Mouse (Mus musculus): ENCODE results near the gene Guca2a. TPM values are rescaled to one million over a fixed set of nuclear protein-coding genes. Genes with fewer than 3 reads are reported as not detected.

Guca2a gene
- polyA plus RNA-seq, 1 experiment from 2014 or later, result not detected

GRCm38 (mm10) chr4:119671164-119671563, 33.7 kb downstream of the Guca2a start:
- H3K36me3 ChIP-seq, result no peaks in the 10 kb centered on the region
- no peaks in the 10 kb centered on the region for H3K27me3 ChIP-seq (ENCODE audit: low read depth, poor library complexity, severe bottlenecking)
- H3K4me1 ChIP-seq, result peaks cover 17% of the 10 kb centered on the region
- no peaks in the 10 kb centered on the region for H3K9me3 ChIP-seq (replicated peaks)
- H3K4me3 ChIP-seq, result no peak overlapping the region
- no peak for DNase-seq (ENCODE audit: low spot score)
- WGBS, result 94% methylated on average over 9 of the region's 9 CpGs
- no peak overlapping the region for H3K27ac ChIP-seq (replicated peaks)

DNA sequence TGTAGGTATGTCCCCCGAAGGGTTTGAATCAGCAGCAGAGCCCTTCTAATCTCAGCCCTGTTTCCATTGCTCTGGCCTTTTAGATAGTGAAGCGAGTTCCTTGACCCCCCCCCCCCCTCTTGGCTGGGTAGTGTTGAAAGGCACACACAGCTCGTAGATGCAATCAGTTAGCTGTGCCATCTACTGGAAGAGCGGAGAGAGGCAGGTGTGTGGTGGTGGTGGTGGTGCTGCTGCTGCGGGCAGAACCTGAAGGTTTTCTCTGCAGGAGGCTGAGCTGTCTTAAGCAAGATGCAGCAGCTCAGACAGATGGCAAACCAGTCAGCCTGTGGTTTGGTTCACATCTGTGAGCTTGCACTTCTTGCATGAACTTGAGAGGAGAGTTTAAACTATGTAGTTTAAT, 35.2 kb downstream of the Guca2a start:
- WGBS, result 35% methylated on average over 5 of the region's 5 CpGs
- no peak for DNase-seq (ENCODE audit: low spot score)

GRCm38 (mm10) chr4:119682596-119682995, 45.1 kb downstream of the Guca2a start:
- Histone ChIP-seq H3K27ac (replicated peaks) (no peak overlapping the region; the same call in 1 of the 2 replicates), H3K9me3 (replicated peaks) (no peaks in the 10 kb centered on the region), H3K4me3 (no peak overlapping the region), H3K4me1 (peaks cover 10% of the 10 kb centered on the region), H3K36me3 (no peaks in the 10 kb centered on the region), H3K27me3 (ENCODE audit: low read depth, poor library complexity, severe bottlenecking) (no peaks in the 10 kb centered on the region)
- DNase-seq (ENCODE audit: low spot score), result peak; percentile 36
- WGBS, result 44% methylated on average over 5 of the region's 5 CpGs

More for the DNA sequence above, 35.2 kb downstream of the Guca2a start:
- no peaks in the 10 kb centered on the region for H3K27me3 ChIP-seq (ENCODE audit: low read depth, poor library complexity, severe bottlenecking)
- H3K4me1 ChIP-seq, result peaks cover 15% of the 10 kb centered on the region
- no peaks in the 10 kb centered on the region for H3K9me3 ChIP-seq (replicated peaks)
- no peak overlapping the region for H3K27ac ChIP-seq (replicated peaks)
- no peaks in the 10 kb centered on the region for H3K36me3 ChIP-seq
- no peak overlapping the region for H3K4me3 ChIP-seq

DNA sequence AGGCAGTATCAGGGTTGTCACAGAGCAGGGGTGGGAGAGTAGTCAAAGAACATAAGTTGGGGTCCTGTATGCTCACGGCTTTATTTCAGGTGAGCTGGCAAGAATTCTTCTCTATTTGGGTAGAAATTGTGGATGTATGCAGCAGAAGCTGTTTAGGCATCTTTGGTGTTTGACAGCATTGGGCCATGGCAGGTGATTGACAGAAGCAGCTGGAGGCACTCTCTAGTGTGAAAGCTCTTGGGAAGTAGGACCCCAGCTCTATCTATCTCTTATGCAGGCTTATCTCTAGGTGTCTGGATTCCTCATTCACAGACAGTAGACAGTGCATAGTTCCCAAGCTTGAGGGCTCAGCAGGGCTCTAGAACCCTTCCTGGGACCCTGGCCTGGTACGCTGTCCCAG, 48.2 kb downstream of the Guca2a start:
- Histone ChIP-seq H3K4me3 (no peak overlapping the region), H3K27me3 (ENCODE audit: low read depth, poor library complexity, severe bottlenecking) (no peaks in the 10 kb centered on the region), H3K9me3 (replicated peaks) (no peaks in the 10 kb centered on the region), H3K36me3 (no peaks in the 10 kb centered on the region), H3K27ac (replicated peaks) (no peak overlapping the region), H3K4me1 (peaks cover 10% of the 10 kb centered on the region)
- DNase-seq (ENCODE audit: low spot score), result no peak
- WGBS, result 90% methylated on average over 2 of the region's 2 CpGs

Other genes with a start within 250 kb of the Guca2a start
- gene Ccdc30, start 222.2 kb upstream of the Guca2a start, polyA plus RNA-seq (2016; fragmentation: Nextera tagmentation; extraction: Ambion mirVana), result 9.0 and 9.1 TPM in 2 replicates
- gene Ppcs, start 215.3 kb upstream of the Guca2a start, polyA plus RNA-seq (2016; fragmentation: Nextera tagmentation; extraction: Ambion mirVana), result 24.0 and 27.5 TPM in 2 replicates
- gene Zmynd12, start 214.9 kb upstream of the Guca2a start, polyA plus RNA-seq (2016; fragmentation: Nextera tagmentation; extraction: Ambion mirVana), result 0.35 TPM in 1 of 2 replicates, not detected in the other
- gene Rimkla, start 145.1 kb upstream of the Guca2a start, polyA plus RNA-seq (2016; fragmentation: Nextera tagmentation; extraction: Ambion mirVana), result 3.8 and 5.0 TPM in 2 replicates
- 18.1 and 20.1 TPM in 2 replicates for gene Foxj3, start 100.7 kb upstream of the Guca2a start, polyA plus RNA-seq (2016; fragmentation: Nextera tagmentation; extraction: Ambion mirVana)
- 2.7 and 2.8 TPM in 2 replicates for gene Frg2f1, start 98.2 kb upstream of the Guca2a start, polyA plus RNA-seq (2016; fragmentation: Nextera tagmentation; extraction: Ambion mirVana)
- not detected in 2 replicates for gene Guca2b, start 21.2 kb downstream of the Guca2a start, polyA plus RNA-seq (2016; fragmentation: Nextera tagmentation; extraction: Ambion mirVana)
- gene Hivep3, start 96.1 kb downstream of the Guca2a start, polyA plus RNA-seq (2016; fragmentation: Nextera tagmentation; extraction: Ambion mirVana), result 0.64 and 1.0 TPM in 2 replicates